Mouse (Mus musculus): ENCODE data around the gene Gpr132. TPM values are rescaled to one million over a fixed set of nuclear protein-coding genes. Genes with fewer than 3 reads are reported as not detected.
"Not testable (repeated sequence)": the region's sequence is repeated elsewhere in the genome, so short reads cannot be mapped to it uniquely, and the experiment has no call there.

Gene Gpr132
- polyA plus RNA-seq, 1 experiment from 2014 or later: not detected

- under 1% methylated on average over 43 of the region's 51 CpGs for WGBS
- Histone ChIP-seq H3K4me1 (peaks cover 48% of the 10 kb centered on the region), H3K9ac (replicated peaks) (peak overlapping the region; percentile 99), H3K9me3 (no peaks in the 10 kb centered on the region), H3K27me3 (no peaks in the 10 kb centered on the region), H3K4me3 (peak overlapping the region; percentile 99), H3K27ac (replicated peaks) (peak overlapping the region; percentile 93), H3K36me3 (peaks cover 51% of the 10 kb centered on the region), H3K4me2 (replicated peaks) (peak overlapping the region; percentile 69)
- peak; percentile 81 for ATAC-seq (ENCODE audit: low FRiP score, low read depth)
These were observed 39.4 kb downstream of the Gpr132 start for GRCm38 (mm10) chr12:112828501-112829243.

- Histone ChIP-seq H3K4me1 (peaks cover 52% of the 10 kb centered on the region), H3K9ac (replicated peaks) (peak overlapping the region; percentile 99; the same call in 1 of the 2 replicates), H3K27me3 (no peaks in the 10 kb centered on the region), H3K27ac (replicated peaks) (no peak overlapping the region), H3K4me3 (no peak overlapping the region), H3K4me2 (replicated peaks) (peak overlapping the region; percentile 69; the same call in 1 of the 2 replicates), H3K36me3 (peaks cover 53% of the 10 kb centered on the region), H3K9me3 (no peaks in the 10 kb centered on the region)
- ATAC-seq (ENCODE audit: low FRiP score, low read depth): no peak
- 93% methylated on average over 5 of the region's 5 CpGs for WGBS
These were observed 42.1 kb downstream of the Gpr132 start for GRCm38 (mm10) chr12:112825901-112826300.

GRCm38 (mm10) chr12:112823221-112823620 lies 44.8 kb downstream of the Gpr132 start:
- Histone ChIP-seq H3K4me3 (no peak overlapping the region), H3K9ac (replicated peaks) (no peak overlapping the region), H3K4me2 (replicated peaks) (no peak overlapping the region), H3K36me3 (peaks cover 79% of the 10 kb centered on the region), H3K9me3 (no peaks in the 10 kb centered on the region), H3K27me3 (no peaks in the 10 kb centered on the region), H3K4me1 (peaks cover 44% of the 10 kb centered on the region), H3K27ac (replicated peaks) (no peak overlapping the region)
- 84% methylated on average over 4 of the region's 4 CpGs for WGBS
- no peak for ATAC-seq (ENCODE audit: low FRiP score, low read depth)

GRCm38 (mm10) chr12:112822676-112823075 lies 45.4 kb downstream of the Gpr132 start:
- H3K27me3 ChIP-seq: no peaks in the 10 kb centered on the region
- H3K36me3 ChIP-seq: peaks cover 80% of the 10 kb centered on the region
- H3K9ac ChIP-seq (replicated peaks): no peak overlapping the region
- no peak overlapping the region for H3K27ac ChIP-seq (replicated peaks)
- H3K9me3 ChIP-seq: no peaks in the 10 kb centered on the region
- H3K4me1 ChIP-seq: peaks cover 38% of the 10 kb centered on the region
- no peak for ATAC-seq (ENCODE audit: low FRiP score, low read depth)
- WGBS: 85% methylated on average over 2 of the region's 2 CpGs
- H3K4me3 ChIP-seq: no peak overlapping the region
- no peak overlapping the region for H3K4me2 ChIP-seq (replicated peaks)

- no peaks in the 10 kb centered on the region for H3K9me3 ChIP-seq
- no peak overlapping the region for H3K4me3 ChIP-seq
- WGBS: 85% methylated on average over 4 of the region's 4 CpGs
- ATAC-seq (ENCODE audit: low FRiP score, low read depth): no peak
- H3K27ac ChIP-seq (replicated peaks): no peak overlapping the region
- H3K4me2 ChIP-seq (replicated peaks): no peak overlapping the region
- no peaks in the 10 kb centered on the region for H3K27me3 ChIP-seq
- peaks cover 31% of the 10 kb centered on the region for H3K4me1 ChIP-seq
- H3K9ac ChIP-seq (replicated peaks): no peak overlapping the region
- peaks cover 80% of the 10 kb centered on the region for H3K36me3 ChIP-seq
These were observed 46.1 kb downstream of the Gpr132 start for GRCm38 (mm10) chr12:112821974-112822373.

- Histone ChIP-seq H3K36me3 (peaks cover 79% of the 10 kb centered on the region), H3K4me1 (peaks cover 24% of the 10 kb centered on the region), H3K9ac (replicated peaks) (no peak overlapping the region), H3K27ac (replicated peaks) (no peak overlapping the region), H3K9me3 (no peaks in the 10 kb centered on the region), H3K4me3 (no peak overlapping the region), H3K27me3 (no peaks in the 10 kb centered on the region), H3K4me2 (replicated peaks) (no peak overlapping the region)
- ATAC-seq (ENCODE audit: low FRiP score, low read depth): no peak
- WGBS: 66% methylated on average over 1 of the region's 1 CpGs
These were observed 46.8 kb downstream of the Gpr132 start for GRCm38 (mm10) chr12:112821216-112821615.

- H3K27ac ChIP-seq (replicated peaks): no peak overlapping the region
- no peaks in the 10 kb centered on the region for H3K27me3 ChIP-seq
- peaks cover 80% of the 10 kb centered on the region for H3K36me3 ChIP-seq
- H3K9me3 ChIP-seq: no peaks in the 10 kb centered on the region
- H3K4me2 ChIP-seq (replicated peaks): no peak overlapping the region
- H3K4me3 ChIP-seq: no peak overlapping the region
- H3K9ac ChIP-seq (replicated peaks): no peak overlapping the region
- peaks cover 16% of the 10 kb centered on the region for H3K4me1 ChIP-seq
- ATAC-seq (ENCODE audit: low FRiP score, low read depth): no peak
- 78% methylated on average over 12 of the region's 12 CpGs for WGBS
These were observed 47.5 kb downstream of the Gpr132 start for GRCm38 (mm10) chr12:112820401-112820999.

- Histone ChIP-seq H3K4me3 (no peak overlapping the region), H3K4me1 (peaks cover 11% of the 10 kb centered on the region), H3K4me2 (replicated peaks) (no peak overlapping the region), H3K9me3 (no peaks in the 10 kb centered on the region), H3K9ac (replicated peaks) (no peak overlapping the region), H3K27me3 (no peaks in the 10 kb centered on the region), H3K36me3 (peaks cover 85% of the 10 kb centered on the region), H3K27ac (replicated peaks) (no peak overlapping the region)
- ATAC-seq (ENCODE audit: low FRiP score, low read depth): no peak
- WGBS: 95% methylated on average over 8 of the region's 8 CpGs
These were observed 48.9 kb downstream of the Gpr132 start for GRCm38 (mm10) chr12:112819057-112819662.

GRCm38 (mm10) chr12:112816866-112817265 lies 51.2 kb downstream of the Gpr132 start:
- H3K27ac ChIP-seq (replicated peaks); H3K9ac ChIP-seq (replicated peaks); H3K9me3 ChIP-seq; H3K4me3 ChIP-seq; H3K4me1 ChIP-seq; H3K4me2 ChIP-seq (replicated peaks); ATAC-seq (ENCODE audit: low FRiP score, low read depth); H3K27me3 ChIP-seq: not testable (repeated sequence)
- WGBS: 84% methylated on average over 7 of the region's 7 CpGs
- H3K36me3 ChIP-seq: peaks cover 93% of the 10 kb centered on the region

GRCm38 (mm10) chr12:112816294-112816693 lies 51.7 kb downstream of the Gpr132 start:
- Histone ChIP-seq H3K4me3 (no peak overlapping the region), H3K4me2 (replicated peaks) (no peak overlapping the region), H3K27me3 (no peaks in the 10 kb centered on the region), H3K4me1 (no peaks in the 10 kb centered on the region), H3K9ac (replicated peaks) (no peak overlapping the region), H3K9me3 (no peaks in the 10 kb centered on the region), H3K36me3 (peaks cover 93% of the 10 kb centered on the region), H3K27ac (replicated peaks) (no peak overlapping the region)
- WGBS: 65% methylated on average over 4 of the region's 4 CpGs
- ATAC-seq (ENCODE audit: low FRiP score, low read depth): no peak

GRCm38 (mm10) chr12:112814682-112815470 lies 53.2 kb downstream of the Gpr132 start:
- H3K27me3 ChIP-seq: peaks cover 7% of the 10 kb centered on the region; the same call in 1 of the 2 replicates
- H3K4me1 ChIP-seq: peaks cover 3% of the 10 kb centered on the region
- peaks cover 84% of the 10 kb centered on the region for H3K36me3 ChIP-seq
- ATAC-seq (ENCODE audit: low FRiP score, low read depth): no peak
- 78% methylated on average over 14 of the region's 14 CpGs for WGBS
- no peak overlapping the region for H3K9ac ChIP-seq (replicated peaks)
- no peak overlapping the region for H3K4me2 ChIP-seq (replicated peaks)
- H3K4me3 ChIP-seq: no peak overlapping the region
- H3K9me3 ChIP-seq: no peaks in the 10 kb centered on the region
- no peak overlapping the region for H3K27ac ChIP-seq (replicated peaks)

Data from midbrain, embryonic 12.5 days (tissue).